In the genomic region with DNA sequence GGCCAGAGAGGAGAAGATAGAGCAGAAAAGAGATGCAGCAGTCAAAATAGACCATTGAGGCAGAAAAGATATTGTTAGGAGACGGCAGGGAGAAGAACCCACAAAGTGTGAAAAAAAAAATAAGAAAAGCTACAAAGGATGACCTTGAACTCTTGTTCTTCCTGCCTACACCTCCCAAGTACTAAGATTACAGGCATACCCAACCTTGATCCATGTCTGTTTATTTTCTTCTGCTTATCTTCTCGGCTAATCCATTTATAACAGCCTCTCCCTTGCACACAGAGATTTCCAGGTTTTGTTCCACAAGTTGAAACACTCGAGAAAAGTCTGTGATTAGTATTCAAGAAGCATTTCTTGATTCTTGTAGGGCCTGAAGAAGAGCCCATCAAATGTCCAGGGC, we compare ENCODE assay signal across 33 mouse cellular contexts. TPM values are rescaled to one million over a fixed set of nuclear protein-coding genes. Genes with fewer than 3 reads are reported as not detected.
DNase-seq lines count a peak whose midpoint lies in the region; ATAC-seq and TF ChIP-seq lines count a peak whose summit lies in the region.
"Had no signal": no experiment of that assay in that cellular context is flagged by ENCODE, and none has a peak within 500 bp of the region (broad histone marks: within the 10 kb centered on the region; RNA-seq: fewer than 3 reads in every experiment).

No protein-coding gene starts in this region.

- H3K9me3 ChIP-seq in intestine, embryonic 14.5 days (ENCODE audit: control insufficient read depth, low read length): no peaks in the 10 kb centered on the region
- no peaks in the 10 kb centered on the region for H3K9me3 ChIP-seq in intestine, postnatal 0 days (ENCODE audit: control insufficient read depth)
- H3K9me3 ChIP-seq in lung, embryonic 15.5 days: no peaks in the 10 kb centered on the region
- H3K9me3 ChIP-seq in stomach, embryonic 16.5 days (replicated peaks; ENCODE audit: control insufficient read depth, low read length): no peaks in the 10 kb centered on the region
- H3K9me3 ChIP-seq: forebrain, embryonic 13.5 days; hindbrain, embryonic 10.5 days; hindbrain, embryonic 15.5 days; megakaryocyte, embryonic 14.5 days had no signal

- no peaks in the 10 kb centered on the region for H3K36me3 ChIP-seq in intestine, embryonic 14.5 days (ENCODE audit: control insufficient read depth, insufficient read depth, low read length)
- no peaks in the 10 kb centered on the region for H3K36me3 ChIP-seq in intestine, postnatal 0 days (ENCODE audit: control insufficient read depth, insufficient read depth)
- no peaks in the 10 kb centered on the region for H3K36me3 ChIP-seq in lung, embryonic 15.5 days
- no peaks in the 10 kb centered on the region for H3K36me3 ChIP-seq in stomach, embryonic 16.5 days (ENCODE audit: control insufficient read depth, insufficient read depth, low read length)
- H3K36me3 ChIP-seq: hindbrain, embryonic 10.5 days; hindbrain, embryonic 15.5 days had no signal

- no peak overlapping the region for H3K9ac ChIP-seq in intestine, embryonic 14.5 days (ENCODE audit: low read length)
- H3K9ac ChIP-seq in intestine, postnatal 0 days (ENCODE audit: low read depth, low read length): no peak overlapping the region
- no peak overlapping the region for H3K9ac ChIP-seq in lung, embryonic 15.5 days
- H3K9ac ChIP-seq in stomach, embryonic 16.5 days (ENCODE audit: low read length): no peak overlapping the region
- H3K9ac ChIP-seq: forebrain, embryonic 13.5 days; hindbrain, embryonic 15.5 days; liver, embryonic 14.5 days had no signal

- intact Hi-C loops in gastrocnemius, adult 2 months (cut with DNase I): no loop called here

- H3K4me3 ChIP-seq in gastrocnemius, adult 2 months: no peak overlapping the region
- no peak overlapping the region for H3K4me3 ChIP-seq in intestine, embryonic 14.5 days (ENCODE audit: low read depth, low read length)
- H3K4me3 ChIP-seq in intestine, postnatal 0 days (ENCODE audit: low read depth, low read length): no peak overlapping the region
- H3K4me3 ChIP-seq in lung, embryonic 15.5 days: no peak overlapping the region
- no peak overlapping the region for H3K4me3 ChIP-seq in stomach, embryonic 16.5 days (replicated peaks; ENCODE audit: low read length)
- H3K4me3 ChIP-seq: forebrain, embryonic 13.5 days; hindbrain, embryonic 10.5 days; hindbrain, embryonic 15.5 days; megakaryocyte, embryonic 14.5 days had no signal

- no peak for ATAC-seq in intestine, embryonic 14.5 days (replicated peaks; ENCODE audit: low FRiP score, low TSS enrichment, low read depth)
- ATAC-seq in intestine, postnatal 0 days: no peak
- no peak for ATAC-seq in lung, embryonic 15.5 days (ENCODE audit: borderline replicate concordance, extremely low read depth, low FRiP score, low TSS enrichment)
- no peak for ATAC-seq in stomach, embryonic 16.5 days (ENCODE audit: insufficient read depth, low FRiP score)
- ATAC-seq: activated CD4-positive, CD25-positive, alpha-beta regulatory T cell, adult 4 months; forebrain, embryonic 13.5 days had no signal

- 15% methylated on average over 3 of the region's 3 CpGs for WGBS in intestine, embryonic 14.5 days
- 16% methylated on average over 3 of the region's 3 CpGs for WGBS in intestine, postnatal 0 days
- 22% methylated on average over 3 of the region's 3 CpGs for WGBS in lung, embryonic 15.5 days
- 30% methylated on average over 3 of the region's 3 CpGs for WGBS in stomach, embryonic 16.5 days

- no peak for TF ChIP-seq CTCF in gastrocnemius, adult 2 months (IDR thresholded peaks at IDR 0.05)
- TF ChIP-seq CTCF in intestine, postnatal 0 days (IDR thresholded peaks at IDR 0.05; ENCODE audit: low read depth): no peak

- H3K27ac ChIP-seq in gastrocnemius, adult 2 months: peak overlapping the region; percentile 75
- H3K27ac ChIP-seq in intestine, embryonic 14.5 days (ENCODE audit: low read depth): 0 out of 2 replicates have a peak overlapping the region, but pooled peaks have one; percentile 22
- no peak overlapping the region for H3K27ac ChIP-seq in intestine, postnatal 0 days (ENCODE audit: low read depth, low read length)
- H3K27ac ChIP-seq in lung, embryonic 15.5 days: 0 out of 2 replicates have a peak overlapping the region, but pooled peaks have one; percentile 37
- H3K27ac ChIP-seq in stomach, embryonic 16.5 days (ENCODE audit: low read length): 0 out of 2 replicates have a peak overlapping the region, but pooled peaks have one; percentile 8
- H3K27ac ChIP-seq: forebrain, embryonic 13.5 days; hindbrain, embryonic 10.5 days; hindbrain, embryonic 15.5 days; liver, embryonic 14.5 days had no signal

- peaks cover 3% of the 10 kb centered on the region; the same call in 1 of the 2 replicates for H3K4me1 ChIP-seq in intestine, embryonic 14.5 days (replicated peaks; ENCODE audit: control insufficient read depth, insufficient read depth, low read length)
- peaks cover 3% of the 10 kb centered on the region; the same call in 1 of the 2 replicates for H3K4me1 ChIP-seq in intestine, postnatal 0 days (replicated peaks; ENCODE audit: control insufficient read depth, insufficient read depth, low read length)
- H3K4me1 ChIP-seq in lung, embryonic 15.5 days: no peaks in the 10 kb centered on the region
- no peaks in the 10 kb centered on the region for H3K4me1 ChIP-seq in stomach, embryonic 16.5 days (ENCODE audit: control insufficient read depth, insufficient read depth, low read length)
- H3K4me1 ChIP-seq: forebrain, embryonic 13.5 days; hindbrain, embryonic 10.5 days; hindbrain, embryonic 15.5 days had no signal

- no peaks in the 10 kb centered on the region for H3K27me3 ChIP-seq in intestine, embryonic 14.5 days (replicated peaks; ENCODE audit: control insufficient read depth, insufficient read depth, low read length)
- H3K27me3 ChIP-seq in intestine, postnatal 0 days (replicated peaks; ENCODE audit: control insufficient read depth, insufficient read depth, low read length): no peaks in the 10 kb centered on the region
- H3K27me3 ChIP-seq in lung, embryonic 15.5 days: no peaks in the 10 kb centered on the region
- H3K27me3 ChIP-seq in stomach, embryonic 16.5 days (ENCODE audit: control insufficient read depth, insufficient read depth, low read length): no peaks in the 10 kb centered on the region
- H3K27me3 ChIP-seq: hindbrain, embryonic 15.5 days had no signal

- H3K4me2 ChIP-seq in intestine, embryonic 14.5 days (ENCODE audit: low read length): no peak overlapping the region
- H3K4me2 ChIP-seq in intestine, postnatal 0 days (replicated peaks; ENCODE audit: low read depth): no peak overlapping the region
- no peak overlapping the region for H3K4me2 ChIP-seq in lung, embryonic 15.5 days
- no peak overlapping the region for H3K4me2 ChIP-seq in stomach, embryonic 16.5 days (ENCODE audit: low read depth, low read length)
- H3K4me2 ChIP-seq: forebrain, embryonic 13.5 days; hindbrain, embryonic 15.5 days had no signal

- DNase-seq in gastrocnemius, adult 2 months: no peak
- DNase-seq in gastrocnemius, postnatal 25 days: no peak
- DNase-seq in intestine, embryonic 14.5 days (ENCODE audit: low spot score): no peak
- DNase-seq in lung, postnatal 4 days: no peak
- DNase-seq in spleen, postnatal 4 days (ENCODE audit: low spot score in 2 of 2): no peak
- DNase-seq: adrenal gland, adult 2 months; adrenal gland, postnatal 36 days; cerebellum, adult 8-10 months; cerebellum, postnatal 25 days; gastrocnemius, postnatal 36 days; kidney, adult 11 months; kidney, postnatal 14 days; left cerebral cortex, postnatal 4 days; lung, adult 2 months; lung, postnatal 36 days; midbrain, embryonic 14.5 days had no signal

RNA-seq across cellular contexts. Expression of a gene that starts 19.4 kb away (rescaled TPM):
- 10 to 100 TPM; 24.7 to 27.7 TPM for total RNA-seq in gastrocnemius, adult 2 months (2021)
- 100 to 1,000 TPM in 1 of 2 experiments, 10 to 100 TPM in 1; 99.1 to 120 TPM for total RNA-seq in gastrocnemius, postnatal 25 days (2021)
- polyA plus RNA-seq in intestine, embryonic 14.5 days (2014; fragmentation: Nextera tagmentation; extraction: Ambion mirVana): 0.48 and 0.49 TPM in 2 replicates
- polyA plus RNA-seq in intestine, postnatal 0 days (2015; fragmentation: Nextera tagmentation; extraction: Ambion mirVana): 0.80 and 1.1 TPM in 2 replicates
- 0.69 and 1.0 TPM in 2 replicates for polyA plus RNA-seq in lung, embryonic 15.5 days (2015; fragmentation: Nextera tagmentation; extraction: Ambion mirVana)
- polyA plus RNA-seq in stomach, embryonic 16.5 days (2015; fragmentation: Nextera tagmentation; extraction: Ambion mirVana): 2.4 and 2.9 TPM in 2 replicates
- total RNA-seq: layer of hippocampus, adult 18-20 months; layer of hippocampus, postnatal 14 days; left cerebral cortex, postnatal 4 days; monocyte, adult 5-6 weeks had no signal
- polyA plus RNA-seq: activated CD4-positive, CD25-positive, alpha-beta regulatory T cell, adult 4 months; heart, embryonic 14.5 days; kidney, embryonic 14.5 days; neural tube, embryonic 14.5 days had no signal

RNA-seq across cellular contexts. Expression of a gene that starts 19.5 kb away (rescaled TPM):
- 100 to 1,000 TPM; 635 to 909 TPM for total RNA-seq in gastrocnemius, adult 2 months (2021)
- total RNA-seq in gastrocnemius, postnatal 25 days (2021): 100 to 1,000 TPM; 692 to 785 TPM
- polyA plus RNA-seq in intestine, embryonic 14.5 days (2014; fragmentation: Nextera tagmentation; extraction: Ambion mirVana): 341 and 347 TPM in 2 replicates
- 439 and 453 TPM in 2 replicates for polyA plus RNA-seq in intestine, postnatal 0 days (2015; fragmentation: Nextera tagmentation; extraction: Ambion mirVana)
- 256 and 267 TPM in 2 replicates for polyA plus RNA-seq in lung, embryonic 15.5 days (2015; fragmentation: Nextera tagmentation; extraction: Ambion mirVana)
- polyA plus RNA-seq in stomach, embryonic 16.5 days (2015; fragmentation: Nextera tagmentation; extraction: Ambion mirVana): 282 and 298 TPM in 2 replicates

RNA-seq across cellular contexts. Expression of a gene that starts 26.2 kb away (rescaled TPM):
- 10 to 100 TPM; 58.3 to 75.0 TPM for total RNA-seq in gastrocnemius, adult 2 months (2021)
- total RNA-seq in gastrocnemius, postnatal 25 days (2021): 10 to 100 TPM; 15.0 to 48.8 TPM
- polyA plus RNA-seq in intestine, embryonic 14.5 days (2014; fragmentation: Nextera tagmentation; extraction: Ambion mirVana): 21.9 and 29.2 TPM in 2 replicates
- polyA plus RNA-seq in intestine, postnatal 0 days (2015; fragmentation: Nextera tagmentation; extraction: Ambion mirVana): 29.1 and 29.9 TPM in 2 replicates
- 5.0 and 5.9 TPM in 2 replicates for polyA plus RNA-seq in lung, embryonic 15.5 days (2015; fragmentation: Nextera tagmentation; extraction: Ambion mirVana)
- polyA plus RNA-seq in stomach, embryonic 16.5 days (2015; fragmentation: Nextera tagmentation; extraction: Ambion mirVana): 44.3 and 46.4 TPM in 2 replicates
- total RNA-seq: CH12.LX had no signal
- polyA plus RNA-seq: activated CD4-positive, CD25-positive, alpha-beta regulatory T cell, adult 4 months had no signal

RNA-seq across cellular contexts. Expression of a gene that starts 43.9 kb away (rescaled TPM):
- not detected for total RNA-seq in gastrocnemius, adult 2 months (2021)
- total RNA-seq in gastrocnemius, postnatal 25 days (2021): not detected
- polyA plus RNA-seq in intestine, embryonic 14.5 days (2014; fragmentation: Nextera tagmentation; extraction: Ambion mirVana): 0.55 and 1.7 TPM in 2 replicates
- polyA plus RNA-seq in intestine, postnatal 0 days (2015; fragmentation: Nextera tagmentation; extraction: Ambion mirVana): 30.9 and 38.9 TPM in 2 replicates
- polyA plus RNA-seq in lung, embryonic 15.5 days (2015; fragmentation: Nextera tagmentation; extraction: Ambion mirVana): 0.20 and 0.33 TPM in 2 replicates
- 1.7 and 1.8 TPM in 2 replicates for polyA plus RNA-seq in stomach, embryonic 16.5 days (2015; fragmentation: Nextera tagmentation; extraction: Ambion mirVana)
- total RNA-seq: gastrocnemius, postnatal 36 days; heart, adult 8-10 months; left cerebral cortex, postnatal 4 days had no signal
- polyA plus RNA-seq: adrenal gland, adult 2 months had no signal

RNA-seq across cellular contexts. Expression of a gene that starts 52.4 kb away (rescaled TPM):
- 10 to 100 TPM; 43.2 to 56.3 TPM for total RNA-seq in gastrocnemius, adult 2 months (2021)
- total RNA-seq in gastrocnemius, postnatal 25 days (2021): 10 to 100 TPM; 52.0 to 52.5 TPM
- polyA plus RNA-seq in intestine, embryonic 14.5 days (2014; fragmentation: Nextera tagmentation; extraction: Ambion mirVana): 27.2 and 31.5 TPM in 2 replicates
- polyA plus RNA-seq in intestine, postnatal 0 days (2015; fragmentation: Nextera tagmentation; extraction: Ambion mirVana): 14.7 and 16.5 TPM in 2 replicates
- polyA plus RNA-seq in lung, embryonic 15.5 days (2015; fragmentation: Nextera tagmentation; extraction: Ambion mirVana): 34.9 and 35.4 TPM in 2 replicates
- polyA plus RNA-seq in stomach, embryonic 16.5 days (2015; fragmentation: Nextera tagmentation; extraction: Ambion mirVana): 28.2 and 28.3 TPM in 2 replicates
